Mouse (Mus musculus) lung, postnatal 10 days (tissue): ENCODE data around the gene Pla2g4e.
"Not testable (repeated sequence)": the region's sequence is repeated elsewhere in the genome, so short reads cannot be mapped to it uniquely, and the experiment has no call there.

Experiments
- DNase-seq: peaks from one replicate; pipeline ENCODE4 v3.0.0; 2021

The Pla2g4e gene

GRCm38 (mm10) chr2:120244679-120245420, at the start of gene Pla2g4e:
Gene Pla2g4e (minus strand): TSS chr2:120245335.
- peak; percentile 17 for DNase-seq

GRCm38 (mm10) chr2:120291471-120292078, 46.4 kb upstream of the Pla2g4e start:
- no peak for DNase-seq

- DNase-seq: no peak
Observed at GRCm38 (mm10) chr2:120288995-120289394, 43.9 kb upstream of the Pla2g4e start, which contains the start of gene Pla2g4d. Gene Pla2g4d (minus strand): TSS chr2:120289197.

GRCm38 (mm10) chr2:120288401-120288800, 43.3 kb upstream of the Pla2g4e start:
- no peak for DNase-seq

GRCm38 (mm10) chr2:120285639-120286038, 40.5 kb upstream of the Pla2g4e start:
- DNase-seq: no peak

- DNase-seq: no peak
Observed at GRCm38 (mm10) chr2:120284705-120285104, 39.6 kb upstream of the Pla2g4e start.

- DNase-seq: no peak
Observed at GRCm38 (mm10) chr2:120284094-120284493, 39.0 kb upstream of the Pla2g4e start.

- no peak for DNase-seq
Observed at GRCm38 (mm10) chr2:120283550-120283949, 38.4 kb upstream of the Pla2g4e start.

GRCm38 (mm10) chr2:120281221-120281620, 36.1 kb upstream of the Pla2g4e start:
- no peak for DNase-seq

GRCm38 (mm10) chr2:120279961-120280360, 34.8 kb upstream of the Pla2g4e start:
- DNase-seq: peak; percentile 56

GRCm38 (mm10) chr2:120276951-120277350, 31.8 kb upstream of the Pla2g4e start:
- no peak for DNase-seq

GRCm38 (mm10) chr2:120268635-120269034, 23.5 kb upstream of the Pla2g4e start:
- peak; percentile 36 for DNase-seq

GRCm38 (mm10) chr2:120265523-120265922, 20.4 kb upstream of the Pla2g4e start:
- no peak for DNase-seq

GRCm38 (mm10) chr2:120264858-120265257, 19.7 kb upstream of the Pla2g4e start:
- no peak for DNase-seq

GRCm38 (mm10) chr2:120262876-120263275, 17.7 kb upstream of the Pla2g4e start:
- DNase-seq: no peak

GRCm38 (mm10) chr2:120261346-120261745, 16.2 kb upstream of the Pla2g4e start:
- DNase-seq: no peak

GRCm38 (mm10) chr2:120256259-120256658, 11.1 kb upstream of the Pla2g4e start:
- DNase-seq: no peak

- no peak for DNase-seq
Observed at GRCm38 (mm10) chr2:120252644-120253043, 7.5 kb upstream of the Pla2g4e start.

GRCm38 (mm10) chr2:120245421-120246016, 384 bp upstream of the Pla2g4e start:
- no peak for DNase-seq

GRCm38 (mm10) chr2:120243995-120244394, 1.1 kb downstream of the Pla2g4e start:
- DNase-seq: no peak

- DNase-seq: no peak
Observed at GRCm38 (mm10) chr2:120242791-120243467, 2.2 kb downstream of the Pla2g4e start.

- DNase-seq: not testable (repeated sequence)
Observed at GRCm38 (mm10) chr2:120238733-120239132, 6.4 kb downstream of the Pla2g4e start.

GRCm38 (mm10) chr2:120237784-120238183, 7.4 kb downstream of the Pla2g4e start:
- no peak for DNase-seq
